Mouse (Mus musculus) forebrain, embryonic 10.5 days (tissue): Measurements from ENCODE around the gene Srms. TPM values are rescaled to one million over a fixed set of nuclear protein-coding genes. Genes with fewer than 3 reads are reported as not detected.

Experiments
- DNase-seq: peaks from one replicate; pipeline ENCODE4 v3.0.0-alpha.2; 2017; ENCODE audit warnings: low spot score; ENCODE audit errors: extremely low spot score
- H3K27ac ChIP-seq: fragments of 300-500 bp; sonication (generic); 2 replicates; pipeline ENCODE4 v1.5.1; 2016; ENCODE audit warnings: mild to moderate bottlenecking
- H3K27me3 ChIP-seq: fragments of 300-500 bp; sonication (generic); 2 replicates; pipeline ENCODE4 v1.6.1; 2016; ENCODE audit warnings: mild to moderate bottlenecking; ENCODE audit not compliant: poor library complexity, severe bottlenecking
- H3K36me3 ChIP-seq: fragments of 300-500 bp; sonication (generic); replicated peaks from 2 replicates; pipeline ENCODE4 v1.6.1; 2016; ENCODE audit warnings: mild to moderate bottlenecking, moderate library complexity
- H3K4me1 ChIP-seq: fragments of 300-500 bp; sonication (generic); 2 replicates; pipeline ENCODE4 v1.6.1; 2016
- H3K4me3 ChIP-seq: fragments of 300-500 bp; sonication (generic); 2 replicates; pipeline ENCODE4 v1.5.1; 2016; ENCODE audit warnings: mild to moderate bottlenecking, moderate library complexity
- H3K9me3 ChIP-seq: fragments of 300-500 bp; sonication (generic); 2 replicates; pipeline ENCODE4 v1.6.1; 2016; ENCODE audit warnings: mild to moderate bottlenecking, moderate library complexity
- WGBS: fragments of 180-500 bp; shearing (Covaris S2); methylation state at CpG from one replicate; pipeline ENCODE4 v1.1.7; 2016; 5-methylcytosine and 5-hydroxymethylcytosine counted together
- polyA plus RNA-seq: library from polyadenylated mRNA; unstranded; fragments of >200 nt; fragmentation: Nextera tagmentation; extraction: Ambion mirVana; gene quantifications from 2 replicates; pipeline ENCODE4 v1.2.1, GENCODE M21; 2016

Srms gene
- polyA plus RNA-seq: 0.12 and 0.15 TPM in 2 replicates

DNA sequence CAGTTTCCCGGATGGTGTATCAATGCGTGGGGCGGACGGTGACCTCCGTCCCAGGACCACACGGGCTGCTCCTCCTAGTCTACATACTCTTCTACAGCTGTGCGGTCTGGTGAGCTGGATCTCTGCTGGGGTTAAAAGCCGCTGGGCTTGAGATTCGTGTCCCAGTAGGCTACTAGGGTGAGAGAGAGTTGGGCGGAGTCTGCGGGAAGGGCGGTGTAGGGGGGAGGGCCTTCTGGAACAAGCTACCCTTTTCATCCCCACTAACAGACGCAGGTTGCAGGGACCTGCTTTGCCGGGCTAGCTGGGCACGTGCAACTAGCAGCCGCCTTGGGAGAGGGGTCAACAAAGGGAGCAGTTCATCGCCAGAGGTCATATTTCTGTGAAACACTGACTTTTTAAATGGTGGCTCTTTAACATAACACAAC lies at the start of gene Srms:
Srms (minus strand) TSS at position 165 of the 425 bp plus-strand sequence.
- DNase-seq: peak; percentile 40
- peaks cover 67% of the 10 kb centered on the region for H3K27me3 ChIP-seq
- peaks cover 19% of the 10 kb centered on the region for H3K4me1 ChIP-seq
- H3K9me3 ChIP-seq: no peaks in the 10 kb centered on the region
- H3K27ac ChIP-seq: no peak within 1 kb of the TSS
- H3K4me3 ChIP-seq: peak within 1 kb of the TSS; percentile 48
- under 1% methylated on average over 17 of the region's 17 CpGs for WGBS
- no peaks in the 10 kb centered on the region for H3K36me3 ChIP-seq

DNA sequence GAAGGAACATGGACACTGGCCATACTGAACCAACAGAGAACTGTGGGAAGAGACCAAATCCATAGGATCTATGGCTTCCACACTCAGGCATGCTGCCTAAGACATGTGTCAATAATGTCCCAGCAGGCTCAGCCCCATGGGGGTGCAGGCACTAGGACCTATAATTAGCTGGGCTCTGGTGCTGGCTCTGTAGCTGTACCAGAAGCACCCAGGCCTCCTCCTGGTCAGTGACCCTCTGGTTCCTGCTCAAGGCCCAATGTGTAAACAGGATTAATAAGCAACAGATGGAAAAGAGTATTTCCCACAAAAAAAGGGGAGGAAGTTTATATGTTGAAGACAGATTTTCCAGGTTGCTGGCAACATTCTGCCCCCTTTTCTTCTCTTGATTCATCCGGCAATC lies 40.3 kb upstream of the Srms start:
- H3K36me3 ChIP-seq: peaks cover 77% of the 10 kb centered on the region
- H3K27me3 ChIP-seq: no peaks in the 10 kb centered on the region
- H3K4me3 ChIP-seq: no peak overlapping the region
- H3K9me3 ChIP-seq: no peaks in the 10 kb centered on the region
- 82% methylated on average over 1 of the region's 1 CpGs for whole genome bisulfite sequencing
- H3K27ac ChIP-seq: no peak overlapping the region
- H3K4me1 ChIP-seq: no peaks in the 10 kb centered on the region
- DNase-seq: no peak

DNA sequence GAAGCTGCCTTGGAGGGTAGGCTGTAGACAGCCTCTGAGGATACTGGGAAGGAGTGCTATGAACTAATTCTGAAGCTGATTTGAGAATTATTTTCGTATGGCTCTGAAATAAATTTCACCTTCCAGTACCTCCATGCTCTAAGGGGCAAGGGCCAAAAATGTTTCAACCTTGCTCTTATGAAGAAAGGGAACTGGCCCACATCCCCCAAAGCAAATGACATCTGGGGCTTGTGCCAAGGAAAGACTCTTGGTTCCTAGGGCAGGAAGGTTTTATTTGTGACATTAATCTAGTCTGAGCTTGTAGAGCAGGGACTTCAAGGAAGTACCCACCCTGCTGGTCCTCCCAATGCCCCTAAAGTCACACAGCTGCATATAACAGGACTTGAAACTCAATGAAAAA lies 38.9 kb upstream of the Srms start:
- WGBS: 82% methylated on average over 1 of the region's 1 CpGs
- H3K27ac ChIP-seq: no peak overlapping the region
- no peaks in the 10 kb centered on the region for H3K9me3 ChIP-seq
- no peaks in the 10 kb centered on the region for H3K27me3 ChIP-seq
- no peaks in the 10 kb centered on the region for H3K4me1 ChIP-seq
- no peak overlapping the region for H3K4me3 ChIP-seq
- H3K36me3 ChIP-seq: peaks cover 63% of the 10 kb centered on the region
- DNase-seq: no peak

DNA sequence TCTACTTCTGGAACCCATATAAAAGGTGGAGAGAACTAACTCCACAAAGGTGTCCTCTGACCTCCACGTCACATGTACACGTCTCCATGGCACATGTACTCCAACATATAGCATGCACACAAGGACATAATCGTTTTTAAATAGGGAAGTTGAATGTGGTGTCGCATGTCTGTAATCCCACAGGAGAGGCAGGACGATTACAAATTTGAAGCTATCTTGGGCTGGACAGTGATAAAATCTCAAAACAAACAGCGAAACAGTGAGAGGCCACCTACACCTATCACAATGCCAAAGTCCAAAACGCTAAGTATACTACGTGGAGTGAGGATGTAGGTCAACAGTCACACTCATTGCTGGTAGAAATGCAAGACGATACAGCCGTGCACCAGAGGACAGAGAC lies 36.2 kb upstream of the Srms start:
- Histone ChIP-seq H3K27me3 (no peaks in the 10 kb centered on the region), H3K36me3 (peaks cover 38% of the 10 kb centered on the region), H3K27ac (no peak overlapping the region), H3K4me3 (no peak overlapping the region), H3K9me3 (no peaks in the 10 kb centered on the region), H3K4me1 (peaks cover 6% of the 10 kb centered on the region)
- DNase-seq: no peak
- 88% methylated on average over 10 of the region's 10 CpGs for WGBS

DNA sequence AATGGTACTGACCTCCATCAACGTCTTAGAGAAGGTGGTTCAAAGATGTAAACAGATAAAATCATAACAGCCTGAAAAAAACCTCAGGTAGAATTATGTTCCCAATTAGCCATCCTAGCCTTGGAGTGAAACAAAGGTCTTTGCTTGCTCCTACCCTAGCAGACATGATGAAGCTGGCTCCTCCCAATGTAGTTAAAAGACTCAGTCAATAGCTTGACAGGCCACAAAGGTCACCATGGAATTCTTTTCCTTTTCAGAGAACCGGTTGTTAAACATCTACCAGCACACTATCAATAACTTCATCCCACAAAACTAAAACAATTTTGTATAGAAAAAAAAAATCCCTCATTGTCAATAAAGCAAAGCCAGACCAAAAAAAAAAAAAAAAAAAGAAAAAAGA lies 32.0 kb upstream of the Srms start:
- no peaks in the 10 kb centered on the region for H3K27me3 ChIP-seq
- WGBS: 40% methylated on average over 2 of the region's 2 CpGs
- H3K4me3 ChIP-seq: no peak overlapping the region
- H3K9me3 ChIP-seq: no peaks in the 10 kb centered on the region
- H3K27ac ChIP-seq: no peak overlapping the region
- H3K36me3 ChIP-seq: no peaks in the 10 kb centered on the region
- no peak for DNase-seq
- H3K4me1 ChIP-seq: peaks cover 29% of the 10 kb centered on the region

DNA sequence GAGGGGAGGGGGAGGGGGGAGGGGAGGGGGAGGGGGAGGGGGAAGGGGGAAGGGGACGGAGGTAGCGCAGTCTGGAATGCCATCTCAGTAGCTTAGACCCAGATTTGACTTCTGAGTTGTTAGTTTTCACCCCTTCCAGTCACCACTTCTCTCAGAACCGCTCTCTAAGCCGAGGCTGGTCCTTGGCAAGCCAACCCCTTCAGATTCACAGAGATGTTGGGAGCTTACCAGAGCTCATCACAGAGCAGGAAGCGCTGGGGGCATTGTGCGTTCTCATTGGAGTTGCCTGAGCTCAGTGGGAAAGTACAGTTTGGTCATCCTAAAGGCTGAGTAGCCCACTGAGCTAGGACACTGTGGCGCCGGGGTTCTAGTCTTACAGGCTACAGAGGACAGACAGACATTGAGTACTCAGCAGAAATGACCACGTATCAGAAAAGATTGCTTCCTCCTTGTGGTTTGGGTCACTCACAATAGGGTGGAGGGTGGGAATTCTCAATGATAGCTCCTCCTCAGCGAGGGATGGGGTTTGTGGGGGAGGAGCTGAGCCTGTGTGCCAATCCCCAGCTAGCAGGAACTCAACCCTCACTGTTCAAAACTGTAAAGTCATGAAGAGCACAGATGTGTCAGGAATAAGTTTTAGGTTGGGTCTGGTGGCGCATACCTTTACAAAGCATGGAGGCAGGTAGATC lies 30.9 kb upstream of the Srms start:
- DNase-seq: no peak
- no peaks in the 10 kb centered on the region for H3K36me3 ChIP-seq
- H3K9me3 ChIP-seq: no peaks in the 10 kb centered on the region
- no peak overlapping the region for H3K4me3 ChIP-seq
- H3K4me1 ChIP-seq: peaks cover 29% of the 10 kb centered on the region
- 35% methylated on average over 11 of the region's 11 CpGs for WGBS
- H3K27me3 ChIP-seq: no peaks in the 10 kb centered on the region
- H3K27ac ChIP-seq: no peak overlapping the region

DNA sequence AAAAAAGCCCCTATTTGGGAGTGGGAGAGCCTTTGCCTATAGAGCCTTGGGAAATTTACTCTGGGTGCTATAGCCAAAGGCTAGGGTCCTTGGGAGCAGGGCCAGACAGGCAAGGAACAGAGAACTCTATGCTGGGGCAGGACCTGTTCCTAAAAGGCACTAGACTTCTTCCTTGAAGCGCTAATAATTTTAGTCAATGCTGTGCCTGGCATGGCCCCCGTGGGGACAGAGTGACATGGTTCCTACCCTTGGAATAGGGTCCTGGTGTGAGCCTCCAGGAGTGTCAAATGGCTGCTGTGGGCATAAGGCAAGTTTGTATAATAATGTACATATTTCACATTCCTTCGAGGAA lies 29.3 kb upstream of the Srms start:
- peak overlapping the region; percentile 50 for H3K4me3 ChIP-seq
- no peak for DNase-seq
- no peak overlapping the region for H3K27ac ChIP-seq
- H3K27me3 ChIP-seq: no peaks in the 10 kb centered on the region
- H3K36me3 ChIP-seq: no peaks in the 10 kb centered on the region
- H3K9me3 ChIP-seq: no peaks in the 10 kb centered on the region
- WGBS: 78% methylated on average over 3 of the region's 3 CpGs
- H3K4me1 ChIP-seq: peaks cover 34% of the 10 kb centered on the region

DNA sequence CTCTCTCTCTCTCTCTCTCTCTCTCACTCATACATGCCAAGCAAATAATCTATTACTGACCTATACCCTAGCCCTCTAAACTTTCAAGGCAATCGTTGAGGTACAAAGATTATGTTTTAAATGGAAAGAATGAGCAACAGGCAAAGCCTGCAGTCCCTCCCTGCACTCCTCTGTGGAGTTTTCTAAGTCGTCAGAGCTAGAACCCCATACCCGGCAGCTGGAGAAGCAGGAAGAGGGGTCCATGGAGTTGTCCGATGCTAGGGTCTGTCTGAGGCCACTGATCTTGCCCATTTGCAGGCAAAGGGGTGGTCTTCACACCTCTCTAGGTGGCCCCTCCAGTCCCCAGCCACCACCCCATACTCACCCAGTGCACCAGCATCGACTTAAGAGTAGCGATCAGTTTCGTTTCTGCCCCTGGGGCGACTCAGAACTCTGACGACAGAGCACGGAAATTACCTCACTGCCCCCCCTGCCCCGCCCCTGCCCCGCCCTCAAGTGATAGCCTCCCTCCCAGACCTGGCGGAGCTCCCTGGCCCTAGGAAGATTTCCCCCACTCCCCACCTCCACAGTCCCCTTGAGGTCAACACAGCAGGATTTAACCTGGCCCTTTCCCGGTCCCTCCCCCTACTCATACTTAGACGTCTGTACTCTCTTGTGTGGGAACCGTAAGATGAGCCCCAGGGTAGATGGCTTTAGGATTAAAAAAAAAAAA lies 28.8 kb upstream of the Srms start, which contains the start of gene Helz2:
Helz2 (minus strand) TSS at position 426 of the 712 bp plus-strand sequence.
- DNase-seq: peak; percentile 31
- no peaks in the 10 kb centered on the region for H3K9me3 ChIP-seq
- H3K4me3 ChIP-seq: peak within 1 kb of the TSS; percentile 50
- 14% methylated on average over 16 of the region's 16 CpGs for WGBS
- H3K27me3 ChIP-seq: no peaks in the 10 kb centered on the region
- H3K36me3 ChIP-seq: no peaks in the 10 kb centered on the region
- peaks cover 34% of the 10 kb centered on the region for H3K4me1 ChIP-seq
- H3K27ac ChIP-seq: peak within 1 kb of the TSS; percentile 71

DNA sequence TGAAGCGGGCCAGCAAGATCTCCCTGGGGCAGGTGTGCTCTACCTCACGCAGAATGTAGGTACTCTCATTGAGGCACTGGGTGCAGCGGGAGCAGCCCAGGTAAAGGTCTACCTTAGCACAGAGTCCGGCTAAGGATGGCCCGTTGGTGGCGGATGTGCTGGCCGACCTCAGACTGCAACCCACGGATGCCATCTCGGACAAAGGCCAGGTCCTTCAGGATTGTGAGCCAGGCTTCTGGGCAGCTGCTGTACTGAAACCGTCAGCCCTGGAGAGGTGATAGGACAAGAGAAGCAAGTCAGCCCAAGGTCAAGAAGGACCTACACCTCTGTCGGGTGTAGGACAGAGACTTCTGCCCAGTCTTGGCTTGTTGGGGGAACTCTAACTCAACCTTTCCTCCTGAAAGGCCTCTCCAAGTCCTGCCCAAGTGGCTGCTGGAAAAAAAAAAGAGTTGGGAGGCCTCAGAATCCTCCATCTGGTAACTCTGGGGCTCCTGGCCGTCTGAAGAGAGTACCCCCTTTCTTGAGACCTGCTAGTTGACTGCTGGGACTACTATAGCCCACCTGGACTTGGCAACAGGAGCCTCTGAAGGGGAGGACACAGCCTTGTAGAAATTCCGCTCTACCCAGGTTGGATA lies 27.9 kb upstream of the Srms start:
- H3K36me3 ChIP-seq: no peaks in the 10 kb centered on the region
- peaks cover 34% of the 10 kb centered on the region for H3K4me1 ChIP-seq
- H3K27ac ChIP-seq: no peak overlapping the region
- no peak for DNase-seq
- no peaks in the 10 kb centered on the region for H3K9me3 ChIP-seq
- H3K27me3 ChIP-seq: no peaks in the 10 kb centered on the region
- no peak overlapping the region for H3K4me3 ChIP-seq
- WGBS: 93% methylated on average over 13 of the region's 13 CpGs

DNA sequence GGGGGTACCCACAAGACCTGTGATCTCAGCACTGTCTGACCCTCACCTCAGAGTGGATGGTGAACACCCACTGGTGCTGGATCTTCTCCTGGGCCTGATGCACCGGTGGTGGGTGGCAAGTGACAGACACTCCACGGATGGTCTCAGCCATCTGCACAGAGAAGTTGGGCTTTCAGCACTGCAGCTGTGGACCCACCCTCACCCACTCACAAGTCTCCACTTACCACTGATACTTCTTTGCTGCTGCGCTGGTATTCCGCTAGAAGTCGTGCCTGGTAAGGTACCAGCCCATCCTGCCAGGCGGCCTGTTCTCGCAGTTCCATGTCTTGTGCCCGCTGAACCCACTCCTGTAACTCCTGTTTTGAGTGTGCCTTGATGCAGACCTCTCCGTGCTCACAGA lies 26.3 kb upstream of the Srms start:
- Histone ChIP-seq H3K4me1 (peaks cover 29% of the 10 kb centered on the region), H3K36me3 (no peaks in the 10 kb centered on the region; the same call in 1 of the 2 replicates), H3K9me3 (no peaks in the 10 kb centered on the region), H3K4me3 (no peak overlapping the region), H3K27ac (no peak overlapping the region), H3K27me3 (no peaks in the 10 kb centered on the region)
- DNase-seq: no peak
- WGBS: 93% methylated on average over 9 of the region's 9 CpGs

DNA sequence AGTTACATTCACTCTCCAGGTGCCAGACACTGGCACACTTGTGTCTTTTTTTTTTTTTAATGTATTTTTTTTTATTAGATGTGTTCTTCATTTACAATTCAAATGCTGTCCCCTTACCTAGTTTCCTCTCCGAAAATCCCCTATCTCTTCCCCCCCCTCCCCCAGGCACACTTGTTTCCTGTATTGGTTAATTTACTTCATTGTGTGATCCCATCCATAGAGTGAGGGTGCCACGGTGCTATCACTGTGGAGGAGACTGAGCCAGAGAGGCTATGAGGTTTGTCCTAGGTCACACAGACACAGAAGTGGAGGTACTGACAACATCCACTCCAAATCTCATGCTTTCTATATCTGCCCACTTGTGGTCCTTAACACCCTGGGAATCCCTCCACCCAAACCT lies 25.9 kb upstream of the Srms start:
- Histone ChIP-seq H3K9me3 (no peaks in the 10 kb centered on the region), H3K4me1 (peaks cover 25% of the 10 kb centered on the region), H3K27me3 (no peaks in the 10 kb centered on the region), H3K36me3 (no peaks in the 10 kb centered on the region; the same call in 1 of the 2 replicates), H3K27ac (no peak overlapping the region), H3K4me3 (no peak overlapping the region)
- no peak for DNase-seq
- 69% methylated on average over 2 of the region's 2 CpGs for WGBS

DNA sequence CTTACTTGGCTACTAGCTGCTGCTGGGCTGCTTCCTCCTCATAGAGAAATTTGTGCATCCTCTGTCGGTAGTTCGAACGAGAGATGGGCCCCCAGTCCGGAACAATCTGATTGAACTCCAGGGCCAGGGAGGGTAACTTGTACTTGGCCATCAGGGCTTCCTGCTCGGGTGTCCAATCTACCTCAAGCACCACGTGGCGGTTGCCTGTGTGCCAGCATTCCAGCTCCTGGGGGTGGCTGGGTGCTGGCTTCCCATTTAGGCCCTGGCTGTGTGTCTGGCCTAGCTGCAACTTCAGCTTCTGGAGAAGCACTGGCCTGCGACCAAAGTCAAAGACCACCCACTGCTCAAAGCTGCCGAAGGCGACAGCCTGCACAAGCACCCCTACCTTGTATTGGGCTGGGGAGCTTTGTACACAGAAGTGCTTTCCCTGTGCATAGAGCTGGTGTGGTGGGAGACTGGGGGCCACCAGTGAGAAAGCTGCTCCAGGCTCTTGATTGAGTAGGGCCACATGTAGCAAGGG lies 25.2 kb upstream of the Srms start:
- Histone ChIP-seq H3K4me3 (no peak overlapping the region), H3K9me3 (no peaks in the 10 kb centered on the region), H3K4me1 (peaks cover 20% of the 10 kb centered on the region), H3K36me3 (no peaks in the 10 kb centered on the region; the same call in 1 of the 2 replicates), H3K27ac (no peak overlapping the region), H3K27me3 (no peaks in the 10 kb centered on the region)
- no peak for DNase-seq
- 84% methylated on average over 10 of the region's 10 CpGs for WGBS
